Mouse (Mus musculus) kidney, adult 8-10 months (tissue): ENCODE data around the gene Ino80b.

Source experiments
- DNase-seq, 2 experiments: peaks; one replicate each; pipeline ENCODE4 v3.0.0; 2022

The Ino80b gene

DNA sequence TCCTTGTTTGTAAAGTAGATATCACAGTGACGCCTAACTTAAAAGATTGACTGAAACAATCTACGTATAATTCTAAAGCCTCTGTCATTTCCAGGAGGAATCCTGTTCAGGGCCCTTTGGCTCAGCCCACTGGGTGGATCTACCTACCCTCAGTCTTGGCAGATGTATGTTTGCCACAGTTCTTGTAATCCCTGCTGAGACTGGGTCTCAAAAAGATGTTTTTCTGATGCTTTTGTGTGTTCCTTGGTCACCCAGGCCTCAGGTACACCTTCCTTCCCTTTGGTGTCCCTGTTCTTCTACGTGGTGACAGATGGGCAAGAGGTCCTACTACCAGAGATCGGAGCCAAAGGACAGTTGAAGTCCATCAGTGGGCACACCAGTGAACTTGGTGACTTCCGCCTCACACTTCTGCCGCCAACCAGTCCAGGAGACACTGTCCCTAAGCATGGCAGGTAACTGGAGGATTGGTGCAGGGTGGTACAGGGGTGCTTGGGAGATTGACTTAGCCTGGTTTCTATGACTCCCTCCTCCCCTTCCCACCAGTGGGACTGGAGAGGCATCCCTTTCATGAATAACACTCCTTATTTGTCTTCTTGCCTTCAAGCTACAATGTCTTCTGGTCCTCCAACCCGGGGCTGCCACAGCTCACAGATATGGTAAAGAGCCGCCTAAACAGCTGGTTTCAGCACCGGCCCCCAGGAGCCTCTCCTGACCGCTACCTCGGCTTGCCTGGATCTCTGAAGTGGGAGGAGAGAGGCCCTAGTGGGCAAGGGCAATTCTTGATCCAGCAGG, 8.7 kb downstream of the Ino80b start:
- no peak for DNase-seq

- no peak for DNase-seq
These were observed 9.4 kb downstream of the Ino80b start for GRCm38 (mm10) chr6:83115682-83116372.

GRCm38 (mm10) chr6:83115011-83115671, 10.1 kb downstream of the Ino80b start, which contains the start of gene Mogs:
TSS of gene Mogs (plus strand) at chr6:83115496.
- peak; percentile 90 to 94 for DNase-seq

DNA sequence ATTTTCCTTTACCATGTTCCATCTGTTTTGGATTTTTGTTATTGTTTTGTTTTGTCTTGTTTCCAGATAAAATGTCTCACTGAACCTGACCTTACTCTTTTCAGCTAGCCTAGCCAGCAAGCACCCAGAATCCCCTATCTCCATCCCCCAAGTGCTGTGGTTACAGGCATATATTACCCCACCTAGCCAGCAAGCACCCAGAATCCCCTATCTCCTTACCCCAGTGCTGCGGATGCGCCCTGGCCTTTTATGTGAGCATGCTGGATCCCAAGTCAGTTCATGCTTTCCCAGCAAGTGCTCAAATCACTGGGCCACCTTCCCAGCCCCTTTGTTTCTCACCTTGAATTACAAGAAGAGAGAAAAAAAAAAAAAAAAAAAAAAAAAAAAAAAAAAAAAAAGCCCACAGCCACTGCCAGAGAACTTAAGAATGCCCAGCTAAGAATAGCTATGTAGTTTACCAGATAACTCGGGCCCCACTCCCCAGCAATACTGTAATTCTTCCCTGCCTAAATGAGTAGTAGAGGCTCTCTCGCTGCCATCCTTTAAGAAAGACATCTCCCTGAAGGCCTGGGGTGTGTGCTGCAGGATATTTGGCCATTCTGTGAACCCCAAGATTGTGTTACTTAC, 13.6 kb downstream of the Ino80b start:
- no peak for DNase-seq

- peak; percentile 79 to 84 for DNase-seq
These were observed 16.2 kb downstream of the Ino80b start, which contains the start of gene Mrpl53 for GRCm38 (mm10) chr6:83108762-83109668. TSS of gene Mrpl53 (plus strand) at chr6:83109040.

DNA sequence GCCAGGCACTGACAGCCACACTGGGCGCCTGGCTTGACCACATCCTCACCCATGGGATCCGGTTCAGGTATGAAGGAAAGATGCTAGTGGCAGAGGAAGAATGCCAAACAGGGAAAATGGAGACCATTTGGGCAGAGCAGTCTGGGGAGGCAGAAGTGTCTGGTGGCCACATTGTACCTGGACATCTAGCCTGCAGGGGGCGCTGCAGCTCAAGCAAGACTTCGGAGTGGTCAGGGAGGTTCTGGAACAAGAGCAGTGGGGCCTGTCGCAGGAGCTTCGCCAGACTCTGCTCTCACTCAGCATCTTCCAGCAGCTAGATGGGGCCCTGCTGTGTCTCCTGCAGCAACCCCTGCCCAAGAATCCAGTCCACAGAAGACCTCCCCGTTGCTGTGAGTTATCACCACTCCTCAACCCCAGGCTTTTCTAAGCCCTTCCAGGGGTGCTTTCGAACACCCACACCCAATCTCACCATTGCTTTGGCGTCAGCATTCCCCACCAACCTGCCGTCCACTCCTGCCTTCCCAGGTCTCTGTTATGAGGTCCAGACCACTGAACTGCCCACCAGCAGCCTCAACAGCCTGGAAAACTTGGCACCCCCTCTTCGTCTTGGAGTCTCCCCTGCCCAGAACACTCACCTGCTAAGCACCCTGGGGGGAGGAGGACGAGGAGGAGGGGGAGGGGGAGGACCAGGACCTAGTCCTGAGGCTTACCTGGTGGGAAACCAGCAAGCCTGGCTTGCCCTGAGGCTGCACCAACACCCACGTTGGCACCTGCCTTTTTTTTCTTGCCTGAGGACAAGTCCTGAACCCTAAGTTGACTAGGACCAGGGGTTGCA, 17.4 kb downstream of the Ino80b start:
- peak; percentile 74 to 82 for DNase-seq

DNA sequence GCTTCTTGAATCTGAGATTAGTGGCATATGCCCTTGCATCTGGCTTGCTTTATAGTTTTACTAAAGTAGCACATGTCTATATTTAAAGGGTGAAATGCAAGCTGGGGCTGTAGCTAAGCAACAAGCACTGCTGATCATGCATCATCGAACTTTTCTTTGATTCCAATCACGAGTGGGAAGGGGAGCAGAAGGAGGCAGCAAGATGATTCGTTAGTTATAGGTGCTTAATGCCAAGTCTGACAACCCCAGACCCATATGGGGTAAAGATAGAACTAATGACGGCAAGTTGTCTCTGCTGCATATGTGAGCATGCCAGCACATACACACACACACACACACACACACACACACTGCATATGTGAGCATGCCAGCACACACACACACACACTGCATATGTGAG, 21.1 kb downstream of the Ino80b start:
- no peak for DNase-seq

- DNase-seq, result no peak
These were observed 22.0 kb downstream of the Ino80b start for GRCm38 (mm10) chr6:83103130-83103650.

- peak in 1 of 2 experiments; percentile 64 for DNase-seq
These were observed 23.3 kb downstream of the Ino80b start for GRCm38 (mm10) chr6:83101688-83102556.

GRCm38 (mm10) chr6:83101316-83101687, 23.9 kb downstream of the Ino80b start, which contains the start of the genes Ccdc142 and Gm42688:
TSS of gene Ccdc142 (plus strand) at chr6:83101601.
TSS of gene Gm42688 (plus strand) at chr6:83101617.
- DNase-seq, result peak; percentile 94 to 95

GRCm38 (mm10) chr6:83098411-83098810, 26.8 kb downstream of the Ino80b start:
- DNase-seq, result peak; percentile 77 to 85

DNA sequence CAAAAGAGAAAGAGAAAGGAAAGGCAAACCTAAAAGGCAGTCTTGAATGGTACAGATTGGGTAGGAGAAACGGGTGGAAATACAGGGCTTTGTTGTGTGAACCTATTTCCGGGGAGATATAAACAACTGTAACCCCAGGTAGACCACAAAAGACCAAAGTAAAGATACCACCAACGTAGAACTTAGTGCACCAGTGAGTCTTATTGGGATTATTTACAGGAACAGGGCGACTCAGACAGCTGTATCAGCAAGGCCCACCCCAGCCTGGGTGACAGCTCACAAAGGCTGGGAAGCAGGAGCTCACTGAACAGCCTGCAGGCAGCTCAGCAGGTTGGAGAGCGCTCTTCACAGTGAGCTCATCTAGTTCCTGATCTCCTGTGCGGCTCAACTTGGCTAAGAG, 29.3 kb downstream of the Ino80b start:
- no peak for DNase-seq

GRCm38 (mm10) chr6:83092416-83093127, 32.7 kb downstream of the Ino80b start:
- no peak for DNase-seq

GRCm38 (mm10) chr6:83087926-83088260, 37.3 kb downstream of the Ino80b start:
- no peak for DNase-seq

- peak in 1 of 2 experiments; percentile 34 for DNase-seq
These were observed 37.9 kb downstream of the Ino80b start for GRCm38 (mm10) chr6:83087205-83087925.

DNA sequence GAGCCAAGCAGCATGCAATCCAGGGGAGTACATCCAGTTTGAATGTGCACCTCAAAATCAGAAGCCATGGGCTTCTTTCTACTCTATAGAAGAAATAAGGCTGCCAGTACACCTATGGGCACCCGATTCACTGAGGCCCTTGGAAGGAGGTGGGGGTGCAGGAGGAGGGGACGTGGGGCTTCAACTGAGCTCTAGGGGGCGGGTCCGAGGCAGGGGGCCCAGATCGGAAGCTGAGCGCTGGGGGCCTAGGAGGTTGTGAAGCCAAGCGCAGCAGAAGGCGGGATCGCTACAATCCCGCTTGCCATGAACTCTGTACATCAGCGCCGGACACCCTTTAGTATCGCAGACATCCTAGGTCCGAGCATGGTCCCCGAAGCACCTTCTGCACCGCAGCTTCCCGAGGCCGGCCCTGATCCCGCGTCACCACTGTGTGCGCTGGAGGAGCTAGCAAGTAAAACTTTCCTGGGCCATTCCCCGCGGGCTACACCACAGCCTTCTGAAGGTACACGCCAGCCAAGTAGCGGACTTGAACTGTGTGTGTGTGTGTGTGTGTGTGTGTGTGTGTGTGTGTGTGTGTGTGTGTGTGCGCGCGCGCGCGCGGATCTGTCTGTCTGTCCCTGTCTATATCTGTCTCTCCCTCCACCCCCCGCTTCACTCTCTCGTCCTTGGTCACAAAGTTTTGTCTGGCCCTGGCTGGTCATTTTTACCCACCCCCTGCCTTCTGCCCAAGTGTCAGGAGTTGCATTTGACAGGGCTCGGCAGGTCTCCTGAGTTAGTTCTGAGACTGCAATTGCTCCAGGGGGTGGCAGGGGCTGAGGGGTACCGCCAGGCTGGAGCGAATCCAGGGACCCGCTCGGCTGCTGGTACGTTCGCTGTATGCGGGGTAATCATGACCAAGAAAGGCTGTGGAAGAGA, 38.9 kb downstream of the Ino80b start, which contains the start of gene Lbx2:
Lbx2 (plus strand) TSS at position 247 of the 915 bp plus-strand sequence.
- no peak for DNase-seq

DNA sequence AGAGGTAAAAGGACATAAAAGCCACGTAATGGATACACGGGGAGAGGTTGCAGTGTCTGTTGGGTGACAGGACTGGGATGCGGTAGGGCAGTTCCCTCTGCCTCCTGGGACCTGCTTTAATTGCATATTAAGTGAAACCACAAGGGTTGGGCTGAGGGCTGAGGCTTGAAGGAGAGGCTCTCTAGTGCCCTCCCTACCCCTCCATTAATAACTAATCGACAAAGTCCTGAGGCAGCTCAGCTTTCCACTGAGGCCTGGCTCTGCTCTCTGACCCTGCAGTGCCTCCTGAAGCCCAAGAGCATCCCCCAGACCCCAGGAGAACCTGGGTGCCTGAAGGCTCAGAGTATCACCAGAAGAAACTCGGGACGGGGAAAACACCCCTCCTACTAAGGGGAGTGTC, 40.8 kb downstream of the Ino80b start:
- DNase-seq, result no peak
